Mouse (Mus musculus): ENCODE measurements around the gene Anpep. TPM values are rescaled to one million over a fixed set of nuclear protein-coding genes. Genes with fewer than 3 reads are reported as not detected.

The Anpep gene
- polyA plus RNA-seq, 1 experiment from 2014 or later = 14.9 TPM

GRCm38 (mm10) chr7:79810611-79811506, 50.0 kb downstream of the Anpep start, which contains the start of gene Mesp2:
Gene Mesp2 (plus strand): TSS chr7:79810727.
- in situ Hi-C loops (cut with MboI; ENCODE audit: low pct_unique_long_range_greater_than_20kb) = no loop called here
- H3K27me3 ChIP-seq = peaks cover 5% of the 10 kb centered on the region
- no peak for DNase-seq (ENCODE audit: low read depth, low spot score)
- no peak for TF ChIP-seq CTCF (IDR thresholded peaks at IDR 0.05)
- CTCF ChIA-PET = interaction anchor here (0.9 to 1.6 kb wide), 2 partner anchors 10 to 12 kb away, joined by 3 read pairs; no protein-coding TSS in a partner anchor
- POLR2A ChIA-PET = no interaction called here
- ATAC-seq = no peak

GRCm38 (mm10) chr7:79808561-79808960, 52.3 kb downstream of the Anpep start:
- in situ Hi-C loops (cut with MboI; ENCODE audit: low pct_unique_long_range_greater_than_20kb) = no loop called here
- no peak for ATAC-seq

DNA sequence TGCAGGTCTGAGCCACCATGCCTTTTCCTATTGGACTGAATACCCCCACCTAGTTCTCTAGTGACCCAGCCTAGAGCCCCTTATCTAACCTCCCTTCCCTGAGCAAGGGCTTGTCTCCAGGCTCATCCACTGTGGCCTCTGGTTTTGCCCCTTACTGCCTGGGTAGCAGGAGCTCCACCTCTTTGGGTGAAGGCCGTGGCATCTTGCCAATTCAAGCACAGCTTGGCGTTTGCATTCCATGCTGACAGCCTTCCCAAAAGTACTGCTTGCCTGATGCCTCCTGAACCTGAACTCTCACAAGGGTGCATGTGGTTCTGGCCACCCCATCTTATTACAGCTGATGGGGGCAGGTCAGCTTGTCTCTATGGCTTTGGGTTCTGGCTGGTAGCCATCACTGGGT, 57.0 kb downstream of the Anpep start:
- in situ Hi-C loops (cut with MboI; ENCODE audit: low pct_unique_long_range_greater_than_20kb) = no loop called here
- ATAC-seq (no peak), DNase-seq (ENCODE audit: low read depth, low spot score) (no peak)
- H3K27me3 ChIP-seq = no peaks in the 10 kb centered on the region
- ChIA-PET POLR2A (interaction anchor here (0.5 kb wide), 1 partner anchor 210 kb away, joined by 4 read pairs; no protein-coding TSS in a partner anchor), CTCF (interaction anchor here (0.9 to 2.4 kb wide), 3 partner anchors 12 to 103 kb away, joined by 4 to 9 read pairs (median 4); no protein-coding TSS in a partner anchor)
- no peak for TF ChIP-seq CTCF (IDR thresholded peaks at IDR 0.05)

More at GRCm38 (mm10) chr7:79808561-79808960, 52.3 kb downstream of the Anpep start:
- ChIA-PET POLR2A (no interaction called here), CTCF (interaction anchor here (1.6 kb wide), 1 partner anchor 96 kb away, joined by 3 read pairs; no protein-coding TSS in a partner anchor)
- no peak for DNase-seq (ENCODE audit: low read depth, low spot score)
- TF ChIP-seq CTCF (IDR thresholded peaks at IDR 0.05) = no peak
- peaks cover 5% of the 10 kb centered on the region for H3K27me3 ChIP-seq

DNA sequence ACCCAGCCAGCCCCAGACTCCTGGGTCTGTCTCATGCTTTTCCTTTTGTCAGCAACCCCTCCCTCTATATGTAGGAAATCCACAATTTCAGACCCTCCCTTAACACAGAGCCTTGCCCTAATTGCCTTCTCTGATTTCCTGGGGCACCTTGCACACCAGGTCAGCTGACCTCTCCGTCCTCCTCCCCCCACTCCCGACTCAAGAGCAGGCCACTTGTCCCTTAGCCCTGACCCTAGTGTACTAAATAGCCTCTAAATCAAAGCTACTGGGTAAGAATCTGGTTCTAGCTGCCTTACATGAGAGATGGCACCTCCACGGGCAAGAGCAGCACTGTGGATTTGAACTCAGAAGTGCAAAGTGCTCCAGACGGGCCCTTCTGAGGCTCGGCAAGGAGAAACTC, 58.8 kb downstream of the Anpep start:
- POLR2A ChIA-PET = interaction anchor here (0.5 kb wide), 1 partner anchor 148 kb away, joined by 3 read pairs; no protein-coding TSS in a partner anchor
- ATAC-seq = no peak
- CTCF ChIA-PET = interaction anchor here (2.4 kb wide), 1 partner anchor 10 kb away, joined by 9 read pairs; no protein-coding TSS in a partner anchor
- TF ChIP-seq CTCF (IDR thresholded peaks at IDR 0.05) = no peak
- no peaks in the 10 kb centered on the region for H3K27me3 ChIP-seq
- DNase-seq (ENCODE audit: low read depth, low spot score) = no peak
- in situ Hi-C loops (cut with MboI; ENCODE audit: low pct_unique_long_range_greater_than_20kb) = no loop called here

DNA sequence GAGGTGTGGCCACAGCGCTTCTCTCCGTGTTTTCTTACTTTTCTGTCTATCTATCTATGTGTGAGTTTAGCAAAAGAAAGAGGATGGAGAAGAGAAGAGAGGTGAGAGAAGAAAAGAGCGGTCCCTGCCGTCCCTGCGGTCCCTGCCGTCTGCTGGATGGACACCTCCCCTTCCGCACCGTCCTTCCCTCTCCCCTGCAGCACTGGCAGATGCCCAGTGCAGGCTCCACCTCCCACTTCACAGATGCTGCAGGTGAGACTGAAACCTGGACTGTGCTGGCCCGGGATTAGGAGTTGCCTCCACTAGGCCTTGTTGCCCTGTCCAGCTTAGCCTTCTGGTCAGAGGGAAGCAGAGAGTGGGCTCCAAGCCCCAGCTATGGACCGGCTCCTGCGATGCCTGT, 59.5 kb downstream of the Anpep start:
- POLR2A ChIA-PET = no interaction called here
- CTCF ChIA-PET = interaction anchor here (1.3 to 1.4 kb wide), 2 partner anchors 9 to 110 kb away, joined by 3 to 5 read pairs; partner anchors contain the start of gene Mesp2
- H3K27me3 ChIP-seq = no peaks in the 10 kb centered on the region
- no peak for ATAC-seq
- in situ Hi-C loops (cut with MboI; ENCODE audit: low pct_unique_long_range_greater_than_20kb) = no loop called here
- no peak for DNase-seq (ENCODE audit: low read depth, low spot score)
- no peak for TF ChIP-seq CTCF (IDR thresholded peaks at IDR 0.05)

- ChIA-PET CTCF (interaction anchor here (0.9 to 1.4 kb wide), 3 partner anchors 10 to 113 kb away, joined by 3 to 5 read pairs (median 3); partner anchors contain the start of gene Mesp2), POLR2A (interaction anchor here (1.5 kb wide), 1 partner anchor 99 kb away, joined by 4 read pairs; no protein-coding TSS in a partner anchor)
- no peak for TF ChIP-seq CTCF (IDR thresholded peaks at IDR 0.05)
- H3K27me3 ChIP-seq = no peaks in the 10 kb centered on the region
- ATAC-seq (no peak), DNase-seq (ENCODE audit: low read depth, low spot score) (no peak)
- in situ Hi-C loops (cut with MboI; ENCODE audit: low pct_unique_long_range_greater_than_20kb) = no loop called here
Measured at GRCm38 (mm10) chr7:79800336-79800735, 60.5 kb downstream of the Anpep start.

DNA sequence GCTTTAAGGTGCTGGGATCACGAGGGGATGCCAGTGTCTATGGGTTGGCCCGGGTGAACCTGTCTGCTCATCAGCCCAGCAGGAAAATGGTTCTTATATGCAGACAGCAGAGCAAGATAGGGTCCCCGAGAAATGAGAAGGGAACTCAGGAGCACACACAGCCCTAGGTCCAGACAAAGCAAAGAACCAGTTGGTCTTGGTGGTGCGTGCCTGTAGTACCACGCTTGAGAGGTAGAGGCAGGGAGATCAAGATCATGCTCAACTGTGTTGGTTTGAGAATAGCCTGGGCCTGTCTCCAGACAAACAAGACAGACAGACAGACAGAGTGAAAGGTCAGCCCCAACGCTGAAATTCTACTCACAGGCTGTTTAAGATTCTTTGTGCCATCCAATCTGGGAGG, 61.4 kb downstream of the Anpep start:
- H3K27me3 ChIP-seq = no peaks in the 10 kb centered on the region
- no peak for ATAC-seq
- CTCF ChIA-PET = interaction anchor here (0.8 to 3.3 kb wide), 7 partner anchors 11 to 114 kb away, joined by 3 to 19 read pairs (median 3); partner anchors contain the start of gene Mesp2
- no peak for TF ChIP-seq CTCF (IDR thresholded peaks at IDR 0.05)
- DNase-seq (ENCODE audit: low read depth, low spot score) = no peak
- in situ Hi-C loops (cut with MboI; ENCODE audit: low pct_unique_long_range_greater_than_20kb) = loop anchor here (5.0 kb wide), 1 partner anchor 108 kb away; no protein-coding TSS in a partner anchor
- POLR2A ChIA-PET = interaction anchor here (0.7 to 1.5 kb wide), 2 partner anchors 74 to 100 kb away, joined by 3 to 4 read pairs; no protein-coding TSS in a partner anchor

DNA sequence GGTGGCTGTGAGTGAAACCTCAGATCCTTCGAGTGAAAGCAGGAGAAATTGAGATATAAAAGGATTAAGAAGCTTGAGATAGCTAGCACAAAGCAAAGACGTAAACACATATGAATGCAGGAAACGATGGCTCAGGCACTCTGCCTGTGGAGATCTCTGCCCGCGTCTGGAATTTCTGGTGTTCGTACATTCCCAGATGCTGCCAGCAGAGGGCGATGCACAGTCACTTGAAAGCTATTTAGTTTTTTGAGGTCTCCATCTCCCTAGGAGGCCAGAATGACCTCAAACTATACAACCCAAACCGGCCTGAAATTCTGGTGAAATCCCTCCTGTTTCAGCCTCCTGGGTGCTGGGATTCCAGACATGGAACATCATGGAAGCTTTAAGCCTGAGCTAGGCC, 61.8 kb downstream of the Anpep start:
- POLR2A ChIA-PET = interaction anchor here (0.7 to 1.5 kb wide), 2 partner anchors 74 to 100 kb away, joined by 3 to 4 read pairs; no protein-coding TSS in a partner anchor
- peak; percentile 46 for DNase-seq (ENCODE audit: low read depth, low spot score)
- CTCF ChIA-PET = interaction anchor here (0.8 to 3.3 kb wide), 7 partner anchors 11 to 114 kb away, joined by 3 to 19 read pairs (median 3); partner anchors contain the start of gene Mesp2
- H3K27me3 ChIP-seq = no peaks in the 10 kb centered on the region
- ATAC-seq = peak; percentile 51
- in situ Hi-C loops (cut with MboI; ENCODE audit: low pct_unique_long_range_greater_than_20kb) = loop anchor here (5.0 kb wide), 1 partner anchor 108 kb away; no protein-coding TSS in a partner anchor
- TF ChIP-seq CTCF (IDR thresholded peaks at IDR 0.05) = no peak

DNA sequence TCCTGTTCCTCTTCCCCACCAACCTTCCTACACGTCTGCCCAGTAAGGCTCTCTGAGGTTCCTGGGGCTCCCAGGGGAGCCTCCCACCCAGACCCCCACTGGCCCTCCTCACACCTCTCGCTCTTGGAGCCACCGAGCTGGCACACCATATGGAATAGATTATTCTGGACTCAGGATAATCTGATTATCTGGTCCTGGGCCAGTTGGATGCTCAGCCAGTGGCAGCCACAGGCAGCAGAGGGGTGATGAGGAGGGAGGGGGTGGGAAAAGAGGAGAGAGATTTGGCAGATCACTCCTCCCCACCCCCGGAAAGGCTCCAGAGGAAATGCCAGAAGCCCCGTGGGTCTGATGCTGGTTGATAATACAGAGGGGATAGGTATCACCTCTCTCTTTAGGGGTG, 62.3 kb downstream of the Anpep start:
- POLR2A ChIA-PET = interaction anchor here (0.7 to 1.5 kb wide), 2 partner anchors 75 to 101 kb away, joined by 3 to 4 read pairs; no protein-coding TSS in a partner anchor
- CTCF ChIA-PET = interaction anchor here (0.8 to 3.3 kb wide), 6 partner anchors 11 to 115 kb away, joined by 3 to 19 read pairs (median 3); partner anchors contain the start of gene Mesp2
- in situ Hi-C loops (cut with MboI; ENCODE audit: low pct_unique_long_range_greater_than_20kb) = loop anchor here (5.0 kb wide), 1 partner anchor 109 kb away; no protein-coding TSS in a partner anchor
- no peak for TF ChIP-seq CTCF (IDR thresholded peaks at IDR 0.05)
- DNase-seq (ENCODE audit: low read depth, low spot score) (no peak), ATAC-seq (no peak)
- H3K27me3 ChIP-seq = no peaks in the 10 kb centered on the region

DNA sequence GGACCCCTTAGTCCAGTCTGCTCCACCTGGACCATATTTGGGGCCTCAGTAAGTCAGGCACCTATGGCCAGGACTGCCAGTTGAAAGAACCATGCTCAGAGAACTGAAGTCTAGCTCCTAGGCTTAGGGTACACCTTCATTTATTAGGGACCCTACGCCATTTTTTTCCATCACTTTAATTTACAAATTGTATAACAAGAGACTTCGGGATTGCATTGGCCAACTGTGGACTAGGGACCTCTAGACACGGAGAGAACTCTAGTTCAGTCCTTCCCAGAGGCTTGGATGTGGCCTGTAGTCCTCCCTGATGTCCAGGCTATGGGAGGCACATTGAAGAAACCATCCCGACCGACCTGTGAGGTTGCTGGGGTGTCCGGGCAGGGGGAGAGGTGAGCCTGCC, 67.2 kb downstream of the Anpep start, which contains the start of gene Mesp1:
Gene Mesp1, minus strand, starts transcription at position 101 of the 400 bp plus-strand sequence.
- in situ Hi-C loops (cut with MboI; ENCODE audit: low pct_unique_long_range_greater_than_20kb) = no loop called here
- no peak for ATAC-seq
- CTCF ChIA-PET = interaction anchor here (1.5 kb wide), 1 partner anchor 120 kb away, joined by 8 read pairs; no protein-coding TSS in a partner anchor
- no peak for TF ChIP-seq CTCF (IDR thresholded peaks at IDR 0.05)
- POLR2A ChIA-PET = no interaction called here
- H3K27me3 ChIP-seq = peaks cover 20% of the 10 kb centered on the region
- no peak for DNase-seq (ENCODE audit: low read depth, low spot score)

Measured in Patski (cell line).